Mouse (Mus musculus) forebrain, embryonic 11.5 days (tissue): Measurements from ENCODE around the gene Mus81. TPM values are rescaled to one million over a fixed set of nuclear protein-coding genes. Genes with fewer than 3 reads are reported as not detected.
A peak's percentile ranks its signal among the peaks of the same experiment; 100 is the strongest.

ENCODE experiments used
- ATAC-seq: fragments of 200-750 bp; cut with Nextera tagmentation; replicated peaks from 2 replicates; pipeline ENCODE4 v1.8.0; 2017; ENCODE audit warnings: moderate TSS enrichment; ENCODE audit not compliant: low FRiP score
- DNase-seq: peaks from one replicate; pipeline ENCODE4 v3.0.0-alpha.2; 2017; ENCODE audit warnings: low spot score
- H3K27ac ChIP-seq: fragments of 300-500 bp; sonication (generic); 2 replicates; pipeline ENCODE4 v1.5.1; 2014; ENCODE audit warnings: low read depth, low read length
- H3K27me3 ChIP-seq: fragments of 300-500 bp; sonication (generic); 2 replicates; pipeline ENCODE4 v1.6.1; 2014; ENCODE audit warnings: mild to moderate bottlenecking, low read length, mixed read lengths; ENCODE audit not compliant: control insufficient read depth, insufficient read depth
- H3K36me3 ChIP-seq: fragments of 300-500 bp; sonication (generic); 2 replicates; pipeline ENCODE4 v1.6.1; 2014; ENCODE audit warnings: mild to moderate bottlenecking, low read length, moderate library complexity, mixed read lengths; ENCODE audit not compliant: control insufficient read depth, insufficient read depth
- H3K4me1 ChIP-seq: fragments of 300-500 bp; sonication (generic); replicated peaks from 2 replicates; pipeline ENCODE4 v1.6.1; 2014; ENCODE audit warnings: low read length, mixed read lengths; ENCODE audit not compliant: control insufficient read depth, insufficient read depth
- H3K4me2 ChIP-seq: fragments of 300-500 bp; sonication (generic); 2 replicates; pipeline ENCODE4 v1.6.1; 2014; ENCODE audit warnings: low read depth, mild to moderate bottlenecking, low read length, moderate library complexity, mixed read lengths; ENCODE audit not compliant: severe bottlenecking
- H3K4me3 ChIP-seq: fragments of 300-500 bp; sonication (generic); 2 replicates; pipeline ENCODE4 v1.5.1; 2014; ENCODE audit warnings: low read depth, low read length
- H3K9ac ChIP-seq: fragments of 300-500 bp; sonication (generic); 2 replicates; pipeline ENCODE4 v1.6.1; 2014; ENCODE audit warnings: low read length
- H3K9me3 ChIP-seq: fragments of 300-500 bp; sonication (generic); 2 replicates; pipeline ENCODE4 v1.6.1; 2016; ENCODE audit warnings: low read length, mixed read lengths; ENCODE audit not compliant: control insufficient read depth
- WGBS: fragments of 180-500 bp; shearing (Covaris S2); extraction: QIAGEN DNeasy Blood & Tissue Kit; methylation state at CpG from one replicate; pipeline ENCODE4 v1.1.7; 2014; 5-methylcytosine and 5-hydroxymethylcytosine counted together
- polyA plus RNA-seq: library from polyadenylated mRNA; unstranded; fragments of >200 nt; fragmentation: Nextera tagmentation; extraction: Ambion mirVana; gene quantifications from 2 replicates; pipeline ENCODE4 v1.2.1, GENCODE M21; 2014

The Mus81 gene
- polyA plus RNA-seq, 1 experiment from 2014 or later: 39.2 TPM

DNA sequence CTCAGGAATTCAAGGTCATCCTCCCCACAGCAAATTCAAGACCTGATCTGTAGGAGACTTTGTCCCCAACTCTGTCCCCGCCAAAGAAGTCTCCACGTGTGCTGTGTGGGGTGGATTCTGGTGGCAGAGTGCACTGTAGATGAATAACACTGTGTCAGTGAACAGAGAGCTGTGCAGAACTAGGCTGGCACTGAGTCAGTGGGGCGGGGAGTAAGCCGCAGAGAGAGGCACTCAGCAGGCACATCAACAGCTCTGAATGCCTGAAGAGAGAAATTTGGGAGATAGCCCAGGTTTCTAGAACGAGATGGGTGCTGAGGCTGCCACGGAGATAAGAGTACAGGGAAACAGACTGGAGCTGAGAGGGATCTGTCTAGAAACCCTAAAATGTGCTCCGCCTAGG is 29.2 kb downstream of the Mus81 start:
- DNase-seq (no peak), ATAC-seq (no peak)
- H3K4me3 ChIP-seq: no peak overlapping the region
- no peaks in the 10 kb centered on the region for H3K9me3 ChIP-seq
- H3K27me3 ChIP-seq: peaks cover 6% of the 10 kb centered on the region; the same call in 1 of the 2 replicates
- H3K4me1 ChIP-seq: peaks cover 23% of the 10 kb centered on the region; the same call in 1 of the 2 replicates
- no peak overlapping the region for H3K27ac ChIP-seq
- 68% methylated on average over 7 of the region's 7 CpGs for WGBS
- no peak overlapping the region for H3K9ac ChIP-seq
- H3K4me2 ChIP-seq: no peak overlapping the region
- H3K36me3 ChIP-seq: no peaks in the 10 kb centered on the region

DNA sequence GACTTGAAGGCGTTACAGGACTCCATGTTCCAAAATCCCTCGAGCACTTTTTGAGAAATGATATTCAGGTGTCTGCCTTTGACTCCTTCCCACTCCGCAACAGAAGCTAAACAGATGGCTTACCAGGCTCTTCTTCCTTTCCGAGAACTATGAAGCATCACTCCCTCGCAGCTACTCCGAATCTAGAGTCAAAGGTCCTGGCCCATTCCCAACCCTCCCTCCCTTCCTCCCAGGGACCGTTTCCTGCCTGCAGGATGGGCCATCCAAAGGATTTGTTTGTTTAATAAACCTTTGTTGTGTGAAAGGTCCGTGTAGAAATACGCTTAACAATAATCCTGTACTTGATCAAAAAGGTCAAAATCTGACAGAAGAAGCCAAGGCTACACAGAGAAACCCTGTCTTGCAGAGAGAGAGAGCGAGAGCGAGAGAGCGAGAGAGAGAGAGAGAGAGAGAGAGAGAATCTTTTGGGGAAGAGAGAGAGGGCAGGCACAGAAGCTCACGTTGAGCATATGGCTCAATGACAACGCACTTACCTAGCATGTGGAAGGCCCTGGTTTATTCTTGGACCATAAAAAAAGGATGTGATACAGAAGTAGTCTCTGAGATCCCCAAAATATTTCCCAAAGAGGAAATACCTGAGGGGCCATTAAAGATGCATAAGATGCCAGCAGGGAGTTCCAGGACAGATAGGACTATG is 30.3 kb downstream of the Mus81 start, which contains the start of gene Ccdc85b:
Ccdc85b (minus strand) TSS at position 149 of the 697 bp plus-strand sequence.
- DNase-seq (no peak), ATAC-seq (peak; percentile 11; the same call in 1 of the 2 replicates)
- H3K27ac ChIP-seq: peak within 1 kb of the TSS; percentile 74
- no peaks in the 10 kb centered on the region for H3K36me3 ChIP-seq
- peaks cover 21% of the 10 kb centered on the region; the same call in 1 of the 2 replicates for H3K4me1 ChIP-seq
- peak within 1 kb of the TSS; percentile 99 for H3K4me2 ChIP-seq
- peak within 1 kb of the TSS; percentile 79 for H3K9ac ChIP-seq
- H3K4me3 ChIP-seq: peak within 1 kb of the TSS; percentile 77
- H3K9me3 ChIP-seq: no peaks in the 10 kb centered on the region
- WGBS: 18% methylated on average over 14 of the region's 14 CpGs
- peaks cover 6% of the 10 kb centered on the region; the same call in 1 of the 2 replicates for H3K27me3 ChIP-seq

DNA sequence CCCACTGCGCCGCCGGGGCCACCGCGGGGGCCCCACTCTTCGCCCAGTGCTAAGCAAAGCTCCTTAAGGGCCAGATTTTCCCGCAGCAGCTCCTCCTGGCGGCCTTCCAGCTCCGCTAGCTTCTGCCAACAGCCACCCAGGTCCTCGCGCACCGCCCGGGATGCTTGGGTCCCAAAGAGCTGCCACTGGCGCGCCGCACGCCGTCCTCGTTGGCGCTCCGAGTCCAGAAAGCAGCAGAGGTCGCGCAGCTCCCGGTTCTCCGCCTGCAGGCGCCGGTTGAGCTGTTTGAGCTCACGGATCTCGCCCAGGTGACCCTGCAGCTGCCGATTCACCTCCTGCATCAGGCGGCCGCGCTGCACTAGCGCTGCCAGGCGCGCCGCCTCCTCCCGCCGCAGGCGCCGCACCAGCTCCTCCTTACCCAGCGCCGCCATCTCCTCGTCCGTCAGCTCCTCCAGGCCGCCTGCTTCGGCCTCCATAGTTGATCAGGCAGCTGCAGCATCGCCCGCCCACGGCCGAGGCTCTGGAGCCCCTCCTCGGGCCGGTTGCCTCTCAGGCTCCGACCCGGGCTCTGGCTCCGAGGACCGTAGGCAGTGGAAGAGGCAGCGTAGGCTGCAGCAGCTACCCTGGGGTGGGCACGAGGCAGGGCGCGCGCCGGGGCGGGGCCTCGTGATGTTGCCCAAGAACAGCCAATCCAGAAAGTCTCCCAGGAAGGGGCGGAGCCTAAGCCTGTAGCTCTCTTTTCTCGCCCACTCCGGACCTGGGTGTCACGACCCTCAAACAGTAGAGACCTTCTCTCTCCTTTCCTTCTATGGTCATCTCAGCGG is 31.1 kb downstream of the Mus81 start:
- DNase-seq (peak; percentile 96), ATAC-seq (peak; percentile 93)
- Histone ChIP-seq H3K36me3 (no peaks in the 10 kb centered on the region), H3K27me3 (peaks cover 6% of the 10 kb centered on the region; the same call in 1 of the 2 replicates), H3K4me2 (peak overlapping the region; percentile 99), H3K4me1 (peaks cover 21% of the 10 kb centered on the region; the same call in 1 of the 2 replicates), H3K9me3 (no peaks in the 10 kb centered on the region), H3K27ac (peak overlapping the region; percentile 74), H3K9ac (peak overlapping the region; percentile 79), H3K4me3 (peak overlapping the region; percentile 77)
- under 1% methylated on average over 70 of the region's 70 CpGs for WGBS

DNA sequence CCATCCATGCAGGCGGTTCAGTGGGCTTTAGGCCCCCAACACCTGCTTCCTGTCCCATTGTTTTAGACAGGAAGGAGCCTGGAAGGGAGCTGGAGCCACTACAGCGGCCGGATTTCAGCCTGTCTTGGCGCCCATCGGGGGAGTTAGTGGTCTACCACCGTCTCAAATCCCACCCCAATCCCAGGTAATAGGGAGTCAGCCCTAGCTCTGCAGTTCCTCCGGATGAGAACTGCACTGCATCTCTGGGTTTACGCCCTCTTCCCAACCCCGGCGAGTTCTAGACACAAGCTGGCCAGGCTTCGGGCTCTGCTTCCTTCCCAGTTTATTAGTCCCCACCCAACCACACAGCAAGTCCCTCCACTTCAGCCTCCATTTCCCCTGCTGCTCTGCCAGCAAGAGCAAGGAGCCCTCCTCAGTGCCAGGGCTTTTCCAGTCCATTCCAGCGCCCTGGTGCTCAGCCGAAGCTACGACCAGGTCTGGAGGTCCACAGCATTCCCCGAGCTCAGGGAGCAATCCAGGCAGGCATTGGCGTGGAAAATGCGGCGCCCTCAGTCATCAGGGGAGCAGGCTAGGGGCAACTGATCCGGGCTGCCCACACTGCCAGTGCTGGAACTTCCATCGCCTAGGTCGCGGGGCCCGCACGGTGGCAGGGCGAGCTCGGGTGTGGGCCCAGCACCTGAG is 31.8 kb downstream of the Mus81 start:
- H3K4me1 ChIP-seq: peaks cover 19% of the 10 kb centered on the region; the same call in 1 of the 2 replicates

DNA sequence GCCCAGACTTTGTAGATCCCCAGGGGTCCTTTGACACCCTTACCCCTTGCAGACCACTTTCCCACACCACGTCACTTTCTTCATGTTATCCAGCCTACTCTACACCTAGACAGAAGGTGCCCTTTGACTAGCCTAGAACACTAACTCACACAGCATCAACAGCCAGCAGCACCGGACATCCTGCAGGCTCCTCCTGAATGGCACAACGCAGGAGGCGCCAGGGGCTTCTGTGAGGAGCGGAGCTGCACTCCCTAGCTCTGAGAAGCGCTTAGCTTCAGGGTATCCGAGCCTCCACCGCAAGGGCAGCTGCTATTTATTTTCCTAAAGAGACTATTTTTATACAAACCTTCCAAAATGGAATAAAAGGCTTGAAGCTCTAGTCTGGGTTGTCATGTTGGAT is 32.6 kb downstream of the Mus81 start:
- no peak for ATAC-seq
- peak overlapping the region; percentile 99 for H3K4me2 ChIP-seq
- WGBS: 62% methylated on average over 8 of the region's 8 CpGs
- no peak overlapping the region for H3K27ac ChIP-seq
- peaks cover 16% of the 10 kb centered on the region; the same call in 1 of the 2 replicates for H3K4me1 ChIP-seq
- DNase-seq: no peak
- peak overlapping the region; percentile 77; the same call in 1 of the 2 replicates for H3K4me3 ChIP-seq
- no peaks in the 10 kb centered on the region for H3K9me3 ChIP-seq
- no peaks in the 10 kb centered on the region for H3K36me3 ChIP-seq
- H3K9ac ChIP-seq: no peak overlapping the region; the same call in 1 of the 2 replicates
- peaks cover 6% of the 10 kb centered on the region; the same call in 1 of the 2 replicates for H3K27me3 ChIP-seq

More for the DNA sequence above, 31.8 kb downstream of the Mus81 start:
- DNase-seq (no peak), ATAC-seq (no peak; the same call in 1 of the 2 replicates)
- WGBS: 4% methylated on average over 26 of the region's 26 CpGs
- Histone ChIP-seq H3K36me3 (no peaks in the 10 kb centered on the region), H3K4me3 (peak overlapping the region; percentile 77), H3K27me3 (peaks cover 6% of the 10 kb centered on the region; the same call in 1 of the 2 replicates), H3K9ac (peak overlapping the region; percentile 79), H3K9me3 (no peaks in the 10 kb centered on the region), H3K27ac (peak overlapping the region; percentile 74; the same call in 1 of the 2 replicates), H3K4me2 (peak overlapping the region; percentile 99)

DNA sequence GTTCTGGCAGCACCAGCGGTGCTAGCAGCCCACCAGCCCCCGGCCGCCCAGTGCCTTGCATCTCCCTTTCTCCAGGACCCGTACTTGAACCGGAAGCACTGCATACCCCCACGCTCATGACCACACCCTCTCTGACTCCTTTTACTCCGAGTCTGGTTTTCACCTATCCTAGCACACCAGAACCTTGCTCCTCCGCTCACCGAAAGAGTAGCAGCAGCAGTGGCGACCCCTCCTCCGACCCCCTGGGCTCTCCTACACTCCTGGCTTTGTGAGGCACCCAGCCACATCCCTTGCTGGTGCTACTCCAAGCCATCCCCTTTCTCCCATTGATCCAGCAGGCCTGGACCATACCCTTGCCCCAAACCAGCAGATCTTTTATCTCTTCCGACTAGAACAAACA is 33.2 kb downstream of the Mus81 start:
- Histone ChIP-seq H3K4me1 (peaks cover 16% of the 10 kb centered on the region; the same call in 1 of the 2 replicates), H3K9ac (no peak overlapping the region), H3K4me3 (no peak overlapping the region), H3K27me3 (peaks cover 8% of the 10 kb centered on the region; the same call in 1 of the 2 replicates), H3K36me3 (no peaks in the 10 kb centered on the region), H3K9me3 (no peaks in the 10 kb centered on the region), H3K4me2 (peak overlapping the region; percentile 99), H3K27ac (no peak overlapping the region)
- ATAC-seq (no peak), DNase-seq (no peak)
- 87% methylated on average over 12 of the region's 12 CpGs for WGBS

DNA sequence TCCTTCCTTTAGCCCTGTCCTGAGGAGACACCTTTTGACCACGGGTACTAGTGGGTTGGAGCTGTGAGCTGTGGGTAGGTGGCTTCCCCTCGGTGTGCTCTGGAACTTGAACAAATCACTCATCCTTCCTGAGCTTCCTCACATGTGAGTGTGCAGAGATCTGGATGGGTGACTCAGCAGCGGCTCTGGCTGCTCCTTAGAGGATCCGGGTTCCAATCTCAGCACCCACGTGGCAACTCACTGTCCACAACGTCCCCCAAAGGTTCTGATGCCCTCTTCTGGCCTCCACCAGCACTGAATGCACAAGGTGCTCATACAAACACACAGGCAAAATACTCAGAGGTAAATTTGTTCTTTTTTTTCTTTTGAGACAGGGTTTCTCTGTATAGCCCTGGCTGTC is 36.4 kb downstream of the Mus81 start:
- H3K4me1 ChIP-seq: peaks cover 26% of the 10 kb centered on the region
- WGBS: 71% methylated on average over 6 of the region's 6 CpGs
- ATAC-seq: no peak
- no peaks in the 10 kb centered on the region for H3K9me3 ChIP-seq
- no peaks in the 10 kb centered on the region for H3K36me3 ChIP-seq
- no peak for DNase-seq
- H3K27me3 ChIP-seq: peaks cover 33% of the 10 kb centered on the region
- no peak overlapping the region for H3K27ac ChIP-seq
- H3K4me2 ChIP-seq: no peak overlapping the region
- no peak overlapping the region for H3K4me3 ChIP-seq
- no peak overlapping the region for H3K9ac ChIP-seq

DNA sequence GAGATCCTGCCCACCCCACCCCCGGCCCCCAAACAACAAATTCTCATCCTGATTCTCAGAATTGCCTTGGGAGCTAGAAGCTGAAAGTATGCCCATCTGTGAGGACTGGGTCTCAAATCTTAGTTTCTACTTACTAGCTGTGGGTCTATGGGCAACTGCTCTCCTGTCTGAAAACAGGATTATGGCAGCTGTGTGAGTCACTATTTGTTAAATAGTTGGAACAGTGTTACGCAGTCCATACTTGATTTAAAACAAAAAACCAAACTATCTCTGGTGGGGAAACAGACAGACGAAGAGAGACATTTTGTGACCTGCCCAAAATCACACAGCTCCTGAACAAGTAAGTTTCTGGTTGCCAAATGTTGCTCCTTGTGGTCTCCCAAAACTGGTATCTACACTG is 38.5 kb downstream of the Mus81 start:
- H3K27me3 ChIP-seq: peaks cover 36% of the 10 kb centered on the region
- no peak for ATAC-seq
- no peaks in the 10 kb centered on the region for H3K9me3 ChIP-seq
- WGBS: 93% methylated on average over 3 of the region's 3 CpGs
- DNase-seq: no peak
- no peak overlapping the region for H3K4me2 ChIP-seq
- H3K4me3 ChIP-seq: no peak overlapping the region
- no peak overlapping the region for H3K27ac ChIP-seq
- H3K9ac ChIP-seq: no peak overlapping the region
- no peaks in the 10 kb centered on the region for H3K36me3 ChIP-seq
- H3K4me1 ChIP-seq: peaks cover 13% of the 10 kb centered on the region
